Mouse (Mus musculus) forebrain, embryonic 16.5 days (tissue): ENCODE measurements at regions not wholly inside any gene's neighbourhood (a gene's known extent, or its start where the extent isn't known, plus 50 kb on each side); places are given as distances from the start of the nearest gene placed in this dataset.

Experiments used
- ATAC-seq: fragments of 200-750 bp; cut with Nextera tagmentation; 2 replicates; pipeline ENCODE4 v1.8.0; 2017; ENCODE audit warnings: mild to moderate bottlenecking, moderate library complexity
- H3K27ac ChIP-seq: fragments of 300-500 bp; sonication (generic); 2 replicates; pipeline ENCODE4 v1.5.1; 2014; ENCODE audit warnings: low read length, control low read depth
- H3K27me3 ChIP-seq: fragments of 300-500 bp; sonication (generic); replicated peaks from 2 replicates; pipeline ENCODE4 v1.6.1; 2014; ENCODE audit warnings: low read length; ENCODE audit not compliant: control insufficient read depth, insufficient read depth
- H3K36me3 ChIP-seq: fragments of 300-500 bp; sonication (generic); 2 replicates; pipeline ENCODE4 v1.6.1; 2014; ENCODE audit not compliant: control insufficient read depth, insufficient read depth
- H3K4me1 ChIP-seq: fragments of 300-500 bp; sonication (generic); replicated peaks from 2 replicates; pipeline ENCODE4 v1.6.1; 2014; ENCODE audit warnings: low read length; ENCODE audit not compliant: control insufficient read depth, insufficient read depth
- H3K4me2 ChIP-seq: fragments of 300-500 bp; sonication (generic); 2 replicates; pipeline ENCODE4 v1.6.1; 2014; ENCODE audit warnings: mild to moderate bottlenecking, low read length, control low read depth
- H3K4me3 ChIP-seq: fragments of 300-500 bp; sonication (generic); replicated peaks from 2 replicates; pipeline ENCODE4 v1.5.1; 2014; ENCODE audit warnings: mild to moderate bottlenecking, low read length, control low read depth
- H3K9ac ChIP-seq: fragments of 300-500 bp; sonication (generic); replicated peaks from 2 replicates; pipeline ENCODE4 v1.6.1; 2014; ENCODE audit warnings: low read depth, low read length, control low read depth
- H3K9me3 ChIP-seq: fragments of 300-500 bp; sonication (generic); 2 replicates; pipeline ENCODE4 v1.6.1; 2016; ENCODE audit warnings: low read length; ENCODE audit not compliant: control insufficient read depth
- WGBS: fragments of 180-500 bp; shearing (Covaris S2); extraction: QIAGEN DNeasy Blood & Tissue Kit; methylation state at CpG from one replicate; pipeline ENCODE4 v1.1.7; 2014; 5-methylcytosine and 5-hydroxymethylcytosine counted together

- no peak for ATAC-seq
- WGBS = 87% methylated on average over 4 of the region's 4 CpGs
These were observed 51.2 kb upstream of the Fbxo11 start for GRCm38 (mm10) chr17:88116321-88116720.

GRCm38 (mm10) chr17:88118714-88119113, 53.6 kb upstream of the Fbxo11 start:
- no peak for ATAC-seq
- WGBS = 93% methylated on average over 4 of the region's 4 CpGs
- no peak overlapping the region for H3K4me2 ChIP-seq

More at GRCm38 (mm10) chr17:88116321-88116720, 51.2 kb upstream of the Fbxo11 start:
- Histone ChIP-seq H3K27me3 (no peaks in the 10 kb centered on the region), H3K36me3 (no peaks in the 10 kb centered on the region), H3K9ac (no peak overlapping the region), H3K4me3 (no peak overlapping the region), H3K9me3 (no peaks in the 10 kb centered on the region), H3K4me2 (no peak overlapping the region), H3K4me1 (no peaks in the 10 kb centered on the region), H3K27ac (no peak overlapping the region)

GRCm38 (mm10) chr17:88123711-88124110, 58.6 kb upstream of the Fbxo11 start:
- Histone ChIP-seq H3K4me2 (no peak overlapping the region), H3K4me1 (no peaks in the 10 kb centered on the region), H3K36me3 (no peaks in the 10 kb centered on the region), H3K9ac (no peak overlapping the region), H3K4me3 (no peak overlapping the region), H3K27ac (no peak overlapping the region), H3K27me3 (no peaks in the 10 kb centered on the region), H3K9me3 (no peaks in the 10 kb centered on the region)
- ATAC-seq = no peak
- 93% methylated on average over 3 of the region's 3 CpGs for WGBS

More at GRCm38 (mm10) chr17:88118714-88119113, 53.6 kb upstream of the Fbxo11 start:
- Histone ChIP-seq H3K27ac (no peak overlapping the region), H3K36me3 (no peaks in the 10 kb centered on the region), H3K27me3 (no peaks in the 10 kb centered on the region), H3K4me3 (no peak overlapping the region), H3K9me3 (no peaks in the 10 kb centered on the region), H3K4me1 (no peaks in the 10 kb centered on the region), H3K9ac (no peak overlapping the region)

- Histone ChIP-seq H3K27me3 (no peaks in the 10 kb centered on the region), H3K4me2 (no peak overlapping the region), H3K9me3 (no peaks in the 10 kb centered on the region), H3K4me1 (no peaks in the 10 kb centered on the region), H3K36me3 (no peaks in the 10 kb centered on the region), H3K4me3 (no peak overlapping the region), H3K27ac (no peak overlapping the region), H3K9ac (no peak overlapping the region)
- 88% methylated on average over 2 of the region's 2 CpGs for WGBS
- no peak for ATAC-seq
These were observed 62.0 kb upstream of the Fbxo11 start for GRCm38 (mm10) chr17:88127126-88127525.

- no peaks in the 10 kb centered on the region for H3K36me3 ChIP-seq
- no peaks in the 10 kb centered on the region for H3K27me3 ChIP-seq
- H3K27ac ChIP-seq = no peak overlapping the region
- H3K9ac ChIP-seq = no peak overlapping the region
- ATAC-seq = no peak
- H3K9me3 ChIP-seq = no peaks in the 10 kb centered on the region
- H3K4me1 ChIP-seq = no peaks in the 10 kb centered on the region
- H3K4me2 ChIP-seq = no peak overlapping the region
- H3K4me3 ChIP-seq = no peak overlapping the region
- WGBS = 88% methylated on average over 4 of the region's 4 CpGs
These were observed 66.2 kb upstream of the Fbxo11 start for GRCm38 (mm10) chr17:88131297-88131696.

GRCm38 (mm10) chr17:88131980-88132379, 66.9 kb upstream of the Fbxo11 start:
- WGBS = 91% methylated on average over 5 of the region's 5 CpGs
- H3K36me3 ChIP-seq = no peaks in the 10 kb centered on the region

GRCm38 (mm10) chr17:88132601-88133346, 67.7 kb upstream of the Fbxo11 start:
- Histone ChIP-seq H3K9ac (no peak overlapping the region), H3K4me2 (no peak overlapping the region), H3K27ac (no peak overlapping the region), H3K4me1 (no peaks in the 10 kb centered on the region), H3K27me3 (no peaks in the 10 kb centered on the region), H3K9me3 (no peaks in the 10 kb centered on the region), H3K36me3 (no peaks in the 10 kb centered on the region), H3K4me3 (no peak overlapping the region)
- ATAC-seq = no peak
- WGBS = 79% methylated on average over 23 of the region's 23 CpGs

More at GRCm38 (mm10) chr17:88131980-88132379, 66.9 kb upstream of the Fbxo11 start:
- no peak overlapping the region for H3K4me3 ChIP-seq
- H3K9ac ChIP-seq = no peak overlapping the region
- no peaks in the 10 kb centered on the region for H3K4me1 ChIP-seq
- no peaks in the 10 kb centered on the region for H3K27me3 ChIP-seq
- no peaks in the 10 kb centered on the region for H3K9me3 ChIP-seq
- no peak for ATAC-seq
- no peak overlapping the region for H3K27ac ChIP-seq
- no peak overlapping the region for H3K4me2 ChIP-seq

- Histone ChIP-seq H3K9me3 (no peaks in the 10 kb centered on the region), H3K27me3 (no peaks in the 10 kb centered on the region), H3K27ac (no peak overlapping the region), H3K4me1 (no peaks in the 10 kb centered on the region), H3K4me2 (no peak overlapping the region), H3K9ac (no peak overlapping the region), H3K4me3 (no peak overlapping the region), H3K36me3 (no peaks in the 10 kb centered on the region)
- no peak for ATAC-seq
- 91% methylated on average over 2 of the region's 2 CpGs for WGBS
These were observed 69.5 kb upstream of the Fbxo11 start for GRCm38 (mm10) chr17:88134546-88134945.

GRCm38 (mm10) chr17:88141538-88141937, 76.4 kb upstream of the Fbxo11 start:
- 52% methylated on average over 12 of the region's 12 CpGs for WGBS
- Histone ChIP-seq H3K27me3 (no peaks in the 10 kb centered on the region), H3K4me3 (no peak overlapping the region), H3K4me2 (no peak overlapping the region), H3K9ac (no peak overlapping the region), H3K9me3 (no peaks in the 10 kb centered on the region), H3K27ac (no peak overlapping the region), H3K36me3 (no peaks in the 10 kb centered on the region), H3K4me1 (no peaks in the 10 kb centered on the region)
- ATAC-seq = no peak

GRCm38 (mm10) chr17:88142003-88142402, 76.9 kb upstream of the Fbxo11 start:
- WGBS = 54% methylated on average over 8 of the region's 8 CpGs
- no peaks in the 10 kb centered on the region for H3K27me3 ChIP-seq
- no peaks in the 10 kb centered on the region for H3K9me3 ChIP-seq
- H3K27ac ChIP-seq = no peak overlapping the region
- no peaks in the 10 kb centered on the region for H3K4me1 ChIP-seq
- no peak overlapping the region for H3K4me2 ChIP-seq
- H3K4me3 ChIP-seq = no peak overlapping the region
- H3K36me3 ChIP-seq = no peaks in the 10 kb centered on the region
- H3K9ac ChIP-seq = no peak overlapping the region
- no peak for ATAC-seq
